Mouse (Mus musculus) CH12.LX (cell line): ENCODE measurements at regions not wholly inside any gene's neighbourhood (a gene's known extent, or its start where the extent isn't known, plus 50 kb on each side); places are given as distances from the start of the nearest gene placed in this dataset.

Experiments used
- DNase-seq: peaks from one replicate; pipeline ENCODE4 v3.0.0-alpha.2; 2013; ENCODE audit errors: extremely low read depth
- H3K27ac ChIP-seq: 2 replicates; pipeline ENCODE4 v1.5.1; 2012; ENCODE audit warnings: low read depth, mild to moderate bottlenecking, control low read depth, moderate library complexity; ENCODE audit not compliant: insufficient read depth
- H3K27me3 ChIP-seq: replicated peaks from 2 replicates; pipeline ENCODE3; 2012; ENCODE audit warnings: inconsistent platforms
- H3K36me3 ChIP-seq, 2 experiments: replicated peaks in 1 of 2; 2 replicates each; pipeline versions ENCODE3 to v1.6.1; 2012; ENCODE audit warnings: inconsistent platforms in 1 of 2, low read length in 1 of 2, mild to moderate bottlenecking in 1 of 2, mixed read lengths in 1 of 2, moderate library complexity in 1 of 2; ENCODE audit not compliant: control insufficient read depth in 1 of 2, insufficient read depth in 1 of 2
- H3K4me1 ChIP-seq, 2 experiments: 2 replicates each; pipeline ENCODE4 v1.6.1; 2012; ENCODE audit warnings: inconsistent platforms in 1 of 2, moderate library complexity in 1 of 2; ENCODE audit not compliant: insufficient read depth in 2 of 2, control insufficient read depth in 1 of 2
- H3K4me2 ChIP-seq: 2 replicates; pipeline ENCODE4 v1.6.1; 2012; ENCODE audit warnings: low read depth, mild to moderate bottlenecking, control low read depth; ENCODE audit not compliant: poor library complexity, insufficient read depth, severe bottlenecking
- H3K4me3 ChIP-seq, 3 experiments: fragments of 150-350 bp in 1 of 3; sonication (generic) in 1 of 3; replicated peaks in 1 of 3; 2 replicates each; pipeline versions ENCODE3 to v1.5.1; 2011 to 2012; ENCODE audit warnings: low read depth in 2 of 3, low read length in 2 of 3, mild to moderate bottlenecking in 2 of 3, moderate library complexity in 2 of 3, control low read depth in 1 of 3, improper control_type of control experiment in 1 of 3, inconsistent platforms in 1 of 3, mixed read lengths in 1 of 3; ENCODE audit not compliant: poor library complexity in 1 of 3
- H3K79me2 ChIP-seq: replicated peaks from 2 replicates; pipeline ENCODE4 v1.6.1; 2012; ENCODE audit warnings: mild to moderate bottlenecking, moderate library complexity; ENCODE audit not compliant: control insufficient read depth, poor library complexity, insufficient read depth, severe bottlenecking; ENCODE audit errors: extremely low read depth
- H3K9ac ChIP-seq: 2 replicates; pipeline ENCODE4 v1.6.1; 2012; ENCODE audit warnings: low read depth, mild to moderate bottlenecking, control low read depth, moderate library complexity; ENCODE audit not compliant: insufficient read depth
- H3K9me3 ChIP-seq: replicated peaks from 2 replicates; pipeline ENCODE3; 2012; ENCODE audit warnings: low read length, inconsistent platforms, mixed read lengths
- BHLHE40 ChIP-seq: IDR thresholded peaks from 2 replicates; pipeline ENCODE4 v1.6.1; 2011; ENCODE audit warnings: mild to moderate bottlenecking, low read depth, low read length, improper control_type of control experiment
- CHD2 ChIP-seq: IDR thresholded peaks from 2 replicates; pipeline ENCODE4 v1.6.1; 2011; ENCODE audit warnings: low read length, improper control_type of control experiment
- CTCF ChIP-seq, 2 experiments: IDR thresholded peaks in 1 of 2; conservative IDR thresholded peaks in 1 of 2; 2 replicates each; pipeline ENCODE4 v1.5.1; 2011 to 2012; ENCODE audit warnings: low read depth in 2 of 2, low read length in 2 of 2, improper control_type of control experiment in 1 of 2, inconsistent platforms in 1 of 2, mild to moderate bottlenecking in 1 of 2, moderate library complexity in 1 of 2
- E2F4 ChIP-seq: IDR thresholded peaks from 2 replicates; pipeline ENCODE4 v1.6.1; 2011; ENCODE audit warnings: low read depth, low read length, improper control_type of control experiment; ENCODE audit not compliant: insufficient replicate concordance
- EP300 ChIP-seq: IDR thresholded peaks from 2 replicates; pipeline ENCODE4 v1.6.1; 2011; ENCODE audit warnings: low read length, improper control_type of control experiment
- JUN ChIP-seq: IDR thresholded peaks from 2 replicates; pipeline ENCODE4 v1.6.1; 2011; ENCODE audit warnings: low read depth, mild to moderate bottlenecking, low read length, improper control_type of control experiment, moderate library complexity; ENCODE audit not compliant: insufficient read depth
- JUND ChIP-seq: conservative IDR thresholded peaks from 2 replicates; pipeline ENCODE4 v1.6.1; 2011; ENCODE audit warnings: low read depth, low read length, improper control_type of control experiment
- KAT2A ChIP-seq: IDR thresholded peaks from 2 replicates; pipeline ENCODE4 v1.6.1; 2012; ENCODE audit warnings: low read length, improper control_type of control experiment, inconsistent platforms; ENCODE audit not compliant: insufficient replicate concordance
- MAFK ChIP-seq: IDR thresholded peaks from 2 replicates; pipeline ENCODE4 v1.6.1; 2011; ENCODE audit warnings: low read length, improper control_type of control experiment; ENCODE audit not compliant: insufficient replicate concordance
- MXI1 ChIP-seq: IDR thresholded peaks from 2 replicates; pipeline ENCODE4 v1.6.1; 2011; ENCODE audit warnings: mild to moderate bottlenecking, low read depth, low read length, improper control_type of control experiment
- MYC ChIP-seq: IDR thresholded peaks from 2 replicates; pipeline ENCODE4 v1.6.1; 2011; ENCODE audit warnings: low read depth, mild to moderate bottlenecking, improper control_type of control experiment, low read length
- RCOR1 ChIP-seq: conservative IDR thresholded peaks from 2 replicates; pipeline ENCODE4 v1.6.1; 2012; ENCODE audit warnings: low read depth, mild to moderate bottlenecking, inconsistent platforms, low read length, improper control_type of control experiment
- SMC3 ChIP-seq: IDR thresholded peaks from 2 replicates; pipeline ENCODE4 v1.6.1; 2011; ENCODE audit warnings: low read depth, low read length, improper control_type of control experiment
- TCF12 ChIP-seq: IDR thresholded peaks from 2 replicates; pipeline ENCODE4 v1.6.1; 2014; ENCODE audit warnings: low read depth, mild to moderate bottlenecking, inconsistent platforms, low read length, improper control_type of control experiment
- UBTF ChIP-seq: IDR thresholded peaks from 2 replicates; pipeline ENCODE4 v1.6.1; 2012; ENCODE audit warnings: low read depth, mild to moderate bottlenecking, inconsistent platforms, low read length, improper control_type of control experiment, moderate library complexity
- ZC3H11A ChIP-seq: IDR thresholded peaks from 2 replicates; pipeline ENCODE4 v1.6.1; 2012; ENCODE audit warnings: low read depth, mild to moderate bottlenecking, inconsistent platforms, low read length, improper control_type of control experiment
- ZNF384 ChIP-seq: IDR thresholded peaks from 2 replicates; pipeline ENCODE4 v1.6.1; 2012; ENCODE audit warnings: low read depth, low read length, improper control_type of control experiment, inconsistent platforms
- dilution Hi-C: fragments of 300-500 bp; cut with MboI; formaldehyde crosslinking; loops from 2 replicates; pipeline ENCODE4 v1.14.3; 2020; ENCODE audit warnings: low sequenced_read_pairs; ENCODE audit not compliant: extremely low pct_unique_long_range_greater_than_20kb, extremely low pct_ligation_motif_present
- in situ Hi-C: fragments of 300-500 bp; cut with MboI; formaldehyde crosslinking; loops from 3 replicates; pipeline ENCODE4 v1.14.3; 2019; ENCODE audit warnings: low sequenced_read_pairs, low pct_ligation_motif_present, low pct_unique_long_range_greater_than_20kb, mixed read lengths

- TF ChIP-seq BHLHE40, result no peak
- no peak for TF ChIP-seq E2F4
- TF ChIP-seq ZNF384, result no peak
- TF ChIP-seq CTCF (conservative IDR thresholded peaks at IDR 0.05 in 1 of 2, IDR thresholded peaks at IDR 0.05 in 1 of 2; ENCODE audit: low read depth in 2 of 2, low read length in 2 of 2), result no peak
- no peak for TF ChIP-seq KAT2A
- no peak for TF ChIP-seq ZC3H11A
- no peak for TF ChIP-seq SMC3
- TF ChIP-seq MAFK, result no peak
- TF ChIP-seq MYC, result no peak
- TF ChIP-seq EP300, result no peak
- TF ChIP-seq RCOR1, result no peak
- TF ChIP-seq MXI1, result no peak
- TF ChIP-seq JUND, result no peak
- dilution Hi-C loops (no loop called here), in situ Hi-C loops (no loop called here)
- H3K9ac ChIP-seq, result no peak overlapping the region
- no peaks in the 10 kb centered on the region for H3K36me3 ChIP-seq
- H3K4me3 ChIP-seq, result no peak overlapping the region
- peaks cover 3% of the 10 kb centered on the region for H3K27me3 ChIP-seq
- DNase-seq, result no peak
- peaks cover 3 to 5% of the 10 kb centered on the region in 2 experiments for H3K4me1 ChIP-seq
- no peak overlapping the region for H3K4me2 ChIP-seq
- peaks cover 2% of the 10 kb centered on the region for H3K9me3 ChIP-seq
- H3K27ac ChIP-seq, result no peak overlapping the region
- H3K79me2 ChIP-seq, result no peaks in the 10 kb centered on the region
Observed at GRCm38 (mm10) chr15:59777307-59777871, 239.0 kb downstream of the 4933412E24Rik start.

- Histone ChIP-seq H3K4me2 (no peak overlapping the region), H3K27me3 (peaks cover 3% of the 10 kb centered on the region), H3K36me3 (no peaks in the 10 kb centered on the region), H3K4me3 (no peak overlapping the region), H3K27ac (no peak overlapping the region), H3K9me3 (peaks cover 7% of the 10 kb centered on the region), H3K4me1 (no peaks in the 10 kb centered on the region; a peak in 1 of 4 replicates), H3K9ac (no peak overlapping the region), H3K79me2 (no peaks in the 10 kb centered on the region)
- no peak for DNase-seq
- dilution Hi-C loops, result no loop called here
- in situ Hi-C loops, result no loop called here
- no peak for TF ChIP-seq JUN
- TF ChIP-seq MYC, result no peak
- TF ChIP-seq CHD2, result no peak
- TF ChIP-seq TCF12, result no peak
- no peak for TF ChIP-seq UBTF
Observed at GRCm38 (mm10) chr15:59775781-59776180, 240.6 kb downstream of the 4933412E24Rik start.
